Mouse (Mus musculus) limb, embryonic 14.5 days (tissue): ENCODE measurements around the gene Gm2022. TPM values are rescaled to one million over a fixed set of nuclear protein-coding genes. Genes with fewer than 3 reads are reported as not detected.
"Not testable (repeated sequence)": the region's sequence is repeated elsewhere in the genome, so short reads cannot be mapped to it uniquely, and the experiment has no call there.

ENCODE experiments used
- ATAC-seq: fragments of 200-750 bp; cut with Nextera tagmentation; 2 replicates; pipeline ENCODE4 v1.8.0; 2017; ENCODE audit warnings: low read depth, moderate number of reproducible peaks, moderate TSS enrichment; ENCODE audit not compliant: low FRiP score
- DNase-seq: peaks from one replicate; pipeline ENCODE4 v3.0.0-alpha.2; 2015; ENCODE audit warnings: low spot score
- H3K27ac ChIP-seq: fragments of 300-500 bp; sonication (generic); replicated peaks from 2 replicates; pipeline ENCODE4 v1.5.1; 2014; ENCODE audit warnings: low read depth, mild to moderate bottlenecking, low read length, moderate library complexity, mixed read lengths
- H3K27me3 ChIP-seq: fragments of 300-500 bp; sonication (generic); 2 replicates; pipeline ENCODE4 v1.6.1; 2014; ENCODE audit warnings: low read length, mixed read lengths; ENCODE audit not compliant: control insufficient read depth, insufficient read depth
- H3K36me3 ChIP-seq: fragments of 300-500 bp; sonication (generic); 2 replicates; pipeline ENCODE4 v1.6.1; 2014; ENCODE audit warnings: mild to moderate bottlenecking, low read length, moderate library complexity, mixed read lengths; ENCODE audit not compliant: control insufficient read depth, insufficient read depth
- H3K4me1 ChIP-seq: fragments of 300-500 bp; sonication (generic); 2 replicates; pipeline ENCODE4 v1.6.1; 2014; ENCODE audit warnings: antibody characterized with exemption, low read length, mixed read lengths; ENCODE audit not compliant: control insufficient read depth, insufficient read depth
- H3K4me2 ChIP-seq: fragments of 300-500 bp; sonication (generic); replicated peaks from 2 replicates; pipeline ENCODE4 v1.6.1; 2014; ENCODE audit warnings: low read depth, mild to moderate bottlenecking, low read length, moderate library complexity; ENCODE audit not compliant: severe bottlenecking
- H3K4me3 ChIP-seq: fragments of 300-500 bp; sonication (generic); replicated peaks from 2 replicates; pipeline ENCODE4 v1.5.1; 2014; ENCODE audit warnings: low read length
- H3K9ac ChIP-seq: fragments of 300-500 bp; sonication (generic); 2 replicates; pipeline ENCODE4 v1.6.1; 2014; ENCODE audit warnings: mild to moderate bottlenecking, low read depth, low read length, moderate library complexity; ENCODE audit not compliant: severe bottlenecking
- H3K9me3 ChIP-seq: fragments of 300-500 bp; sonication (generic); 2 replicates; pipeline ENCODE4 v1.6.1; 2016; ENCODE audit warnings: low read length; ENCODE audit not compliant: control insufficient read depth
- WGBS: fragments of 180-500 bp; shearing (Covaris S2); extraction: QIAGEN DNeasy Blood & Tissue Kit; methylation state at CpG from one replicate; pipeline ENCODE4 v1.1.7; 2014; 5-methylcytosine and 5-hydroxymethylcytosine counted together
- polyA plus RNA-seq, 2 experiments: library from polyadenylated mRNA; depleted of rRNA in 1 of 2; stranded (reverse) in 1 of 2; unstranded in 1 of 2; fragments of >200 nt; fragmentation: Nextera tagmentation in 1 of 2; extraction: Ambion mirVana in 1 of 2; gene quantifications; 2 replicates each; pipeline versions ENCODE4 v1.2.1 to v1.2.3; 2012 to 2014

Gene Gm2022
- polyA plus RNA-seq (2012; rRNA removed), result not detected in 2 replicates
- not detected in 2 replicates for polyA plus RNA-seq (2014; fragmentation: Nextera tagmentation; extraction: Ambion mirVana)

GRCm38 (mm10) chr12:87895070-87895469, at the start of gene Gm2022:
Gm2022 (plus strand) TSS chr12:87895370.
- H3K9me3 ChIP-seq, H3K4me2 ChIP-seq, H3K27me3 ChIP-seq, H3K27ac ChIP-seq, H3K4me3 ChIP-seq, ATAC-seq, DNase-seq, H3K9ac ChIP-seq, H3K4me1 ChIP-seq, H3K36me3 ChIP-seq: not testable (repeated sequence)
- WGBS, result 80% methylated on average over 1 of the region's 1 CpGs

- DNase-seq, H3K36me3 ChIP-seq, H3K4me1 ChIP-seq, H3K27me3 ChIP-seq, H3K9me3 ChIP-seq, H3K4me2 ChIP-seq, H3K27ac ChIP-seq, ATAC-seq, H3K9ac ChIP-seq, H3K4me3 ChIP-seq: not testable (repeated sequence)
- WGBS, result no CpG with 5 or more reads among the region's 2 CpGs
Observed at GRCm38 (mm10) chr12:87850657-87851056, 44.5 kb upstream of the Gm2022 start.

- H3K9me3 ChIP-seq, DNase-seq, H3K4me3 ChIP-seq, H3K27ac ChIP-seq, H3K27me3 ChIP-seq, ATAC-seq, H3K36me3 ChIP-seq, H3K4me2 ChIP-seq, H3K4me1 ChIP-seq, H3K9ac ChIP-seq: not testable (repeated sequence)
- WGBS, result 82% methylated on average over 1 of the region's 1 CpGs
Observed at GRCm38 (mm10) chr12:87856067-87856466, 39.1 kb upstream of the Gm2022 start.

GRCm38 (mm10) chr12:87861740-87862692, 33.2 kb upstream of the Gm2022 start:
- H3K27ac ChIP-seq, DNase-seq, H3K9me3 ChIP-seq, H3K9ac ChIP-seq, H3K27me3 ChIP-seq, H3K4me2 ChIP-seq, ATAC-seq, H3K4me1 ChIP-seq, H3K36me3 ChIP-seq, H3K4me3 ChIP-seq: not testable (repeated sequence)
- 83% methylated on average over 23 of the region's 23 CpGs for WGBS

GRCm38 (mm10) chr12:87863638-87864037, 31.5 kb upstream of the Gm2022 start:
- H3K36me3 ChIP-seq, ATAC-seq, H3K9me3 ChIP-seq, H3K4me2 ChIP-seq, H3K4me1 ChIP-seq, DNase-seq, H3K27ac ChIP-seq, H3K9ac ChIP-seq, H3K4me3 ChIP-seq, H3K27me3 ChIP-seq: not testable (repeated sequence)
- WGBS, result 94% methylated on average over 8 of the region's 11 CpGs

- 92% methylated on average over 2 of the region's 2 CpGs for WGBS
- not testable (repeated sequence) for H3K4me2 ChIP-seq, H3K27me3 ChIP-seq, H3K36me3 ChIP-seq, H3K9ac ChIP-seq, H3K9me3 ChIP-seq, H3K4me3 ChIP-seq, DNase-seq, ATAC-seq, H3K4me1 ChIP-seq, H3K27ac ChIP-seq
Observed at GRCm38 (mm10) chr12:87864048-87864447, 31.1 kb upstream of the Gm2022 start.

- not testable (repeated sequence) for ATAC-seq, H3K27ac ChIP-seq, H3K27me3 ChIP-seq, DNase-seq, H3K9ac ChIP-seq, H3K4me2 ChIP-seq, H3K4me1 ChIP-seq, H3K36me3 ChIP-seq, H3K9me3 ChIP-seq, H3K4me3 ChIP-seq
- WGBS, result 83% methylated on average over 5 of the region's 5 CpGs
Observed at GRCm38 (mm10) chr12:87873772-87874171, 21.4 kb upstream of the Gm2022 start, which contains the start of gene Gm2016. Gm2016 (plus strand) TSS chr12:87874072.

- H3K9me3 ChIP-seq, ATAC-seq, DNase-seq, H3K27ac ChIP-seq, H3K27me3 ChIP-seq, H3K4me2 ChIP-seq, H3K36me3 ChIP-seq, H3K9ac ChIP-seq, H3K4me3 ChIP-seq, H3K4me1 ChIP-seq: not testable (repeated sequence)
- WGBS, result 78% methylated on average over 2 of the region's 2 CpGs
Observed at GRCm38 (mm10) chr12:87919721-87920120, 24.6 kb downstream of the Gm2022 start, which contains the start of gene Gm2035. Gm2035 (minus strand) TSS chr12:87919857.
